Mouse (Mus musculus) fibroblast of lung, adult 2 months (primary cell): ENCODE results near the gene 5730522E02Rik.

Experiments
- DNase-seq: peaks from one replicate; pipeline ENCODE4 v3.0.0-alpha.2; 2011; ENCODE audit warnings: low read depth

The 5730522E02Rik gene

DNA sequence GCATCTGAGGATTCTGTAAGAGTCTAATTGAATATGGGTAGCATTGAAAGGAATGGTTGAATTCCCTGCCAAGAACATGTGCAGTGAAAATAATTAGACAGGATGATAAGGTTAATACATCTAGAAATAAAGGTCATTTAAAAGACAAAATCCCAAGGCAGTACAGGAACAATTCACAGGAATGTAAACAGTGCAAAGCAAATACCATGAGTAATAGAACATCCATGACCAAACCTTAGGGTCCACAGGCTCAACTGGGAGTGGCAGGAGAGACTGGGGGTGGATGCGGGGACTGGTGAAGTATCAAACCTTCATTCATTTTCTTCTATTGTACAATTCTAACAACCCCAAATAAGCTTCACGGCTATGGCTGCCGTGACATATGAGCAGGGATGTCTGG lies 536.4 kb downstream of the 5730522E02Rik start:
- DNase-seq = no peak

DNA sequence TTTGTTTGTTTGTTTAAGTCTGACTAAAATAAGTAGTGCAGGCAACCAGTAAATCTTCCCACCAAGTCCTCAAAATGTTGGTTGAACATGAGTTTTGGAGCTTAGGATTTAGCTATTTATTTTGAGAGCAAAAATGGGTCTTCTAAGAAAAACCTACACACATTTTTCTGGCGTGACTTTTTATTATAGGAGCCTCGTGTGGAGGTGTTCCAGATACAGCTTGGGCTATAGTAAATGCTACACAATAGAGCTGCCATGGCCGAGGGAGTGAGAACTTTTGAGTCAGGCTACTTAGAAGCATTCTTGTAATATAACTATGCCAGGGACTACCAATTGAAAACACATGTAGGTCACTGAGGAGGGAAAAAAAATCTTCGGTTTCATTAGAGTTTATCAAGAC lies 540.5 kb downstream of the 5730522E02Rik start:
- no peak for DNase-seq

DNA sequence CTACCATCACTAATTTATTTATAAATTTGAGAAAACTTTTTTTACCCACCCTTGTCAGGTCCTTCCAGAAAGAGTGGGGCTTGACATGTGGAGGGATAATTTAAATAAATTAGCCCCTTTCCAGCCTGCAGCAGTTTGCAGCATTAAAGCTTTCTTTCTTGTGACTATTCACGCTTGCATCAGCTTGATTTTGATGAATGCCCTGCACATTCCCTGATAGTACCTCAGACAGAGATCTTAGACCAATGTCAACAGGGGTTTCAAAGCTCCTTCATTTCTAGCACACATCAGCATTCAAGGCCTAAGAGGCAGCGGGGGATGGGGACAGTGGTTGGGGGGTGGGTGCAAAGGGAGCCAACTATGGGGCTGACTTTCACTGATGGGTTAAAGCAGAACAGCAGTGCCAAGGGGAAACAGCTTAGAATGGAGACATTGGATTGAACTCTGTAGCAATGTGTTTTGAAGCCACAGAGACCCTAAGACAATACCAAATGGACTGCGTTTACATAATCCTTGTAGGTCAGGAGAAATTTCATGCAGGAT lies 545.9 kb downstream of the 5730522E02Rik start:
- no peak for DNase-seq

DNA sequence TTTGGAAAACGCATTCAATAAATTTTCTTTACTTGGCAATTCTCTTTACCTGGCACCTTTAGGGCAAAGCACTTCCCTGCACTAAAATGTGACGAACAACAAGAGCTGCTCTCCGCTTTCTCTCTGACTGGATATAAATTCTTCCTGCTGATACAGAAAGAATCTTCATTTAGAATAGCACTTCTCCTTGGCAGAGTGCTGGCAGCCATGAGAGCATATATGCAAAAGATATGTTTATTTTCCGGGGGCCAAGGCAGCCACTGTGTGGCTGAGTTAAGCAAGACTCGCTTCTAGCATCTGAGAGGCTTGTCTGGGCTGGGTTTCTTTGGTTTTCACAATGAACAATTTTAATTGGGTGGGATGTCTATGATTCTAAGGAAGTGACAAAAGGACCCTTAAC lies 564.3 kb downstream of the 5730522E02Rik start:
- DNase-seq = no peak

DNA sequence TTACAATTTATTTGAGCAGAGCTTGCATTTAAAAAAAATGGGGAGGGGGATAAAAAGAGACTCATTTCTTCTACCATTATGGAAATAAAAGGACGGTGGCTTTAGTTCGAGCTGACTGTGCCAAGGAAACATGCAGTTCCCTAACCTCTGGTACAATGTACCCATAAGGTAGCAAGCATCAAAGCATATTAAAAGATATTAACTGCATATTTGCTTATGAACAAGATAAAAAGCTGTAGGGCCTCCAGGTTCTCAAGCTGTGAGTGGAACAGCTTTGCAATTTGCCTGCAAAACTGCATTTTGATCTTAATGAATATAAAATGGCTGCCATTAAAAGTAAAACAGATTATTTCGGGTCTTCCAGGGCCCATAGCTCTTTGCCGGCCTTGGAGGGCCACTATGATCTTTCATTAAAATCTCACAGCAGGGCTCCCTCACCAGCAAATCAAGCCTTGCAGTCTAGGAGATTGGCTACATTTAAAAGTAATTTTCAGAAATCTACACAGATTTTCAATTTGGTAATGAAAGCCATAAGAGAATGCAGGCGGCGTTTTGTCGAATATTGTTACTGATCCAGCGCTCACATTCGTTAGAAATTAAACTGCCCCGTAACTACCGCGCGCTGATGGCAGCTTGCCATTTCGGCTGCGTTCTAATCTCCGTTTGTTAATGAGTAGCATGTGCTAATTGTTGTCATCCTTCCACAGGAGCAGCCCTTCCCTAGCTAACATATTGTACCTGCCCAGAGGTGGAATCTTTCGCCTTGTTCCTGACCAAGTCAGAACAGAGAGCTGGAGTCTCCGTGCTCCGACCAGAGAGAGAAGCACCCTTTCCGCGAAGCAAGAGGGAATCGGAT lies 565.6 kb downstream of the 5730522E02Rik start:
- no peak for DNase-seq

DNA sequence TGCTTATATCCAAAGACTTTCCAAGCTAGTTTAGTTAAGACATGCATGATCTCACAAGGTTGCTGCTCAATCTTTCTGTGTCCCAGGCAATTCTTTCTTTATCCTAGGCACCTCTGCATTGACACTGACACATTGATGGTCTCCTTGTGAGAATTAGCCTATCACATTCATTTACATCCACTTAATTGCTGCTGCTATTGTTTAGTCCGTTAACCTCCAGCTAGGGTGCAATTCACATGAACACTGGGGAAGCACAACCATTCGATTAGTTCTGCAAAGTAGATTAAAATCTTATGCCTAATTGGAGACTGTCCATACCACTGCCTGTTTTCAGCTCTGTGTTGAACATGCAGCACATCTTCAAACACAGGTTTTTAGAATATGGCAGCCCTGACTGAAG lies 603.7 kb downstream of the 5730522E02Rik start:
- DNase-seq = no peak

DNA sequence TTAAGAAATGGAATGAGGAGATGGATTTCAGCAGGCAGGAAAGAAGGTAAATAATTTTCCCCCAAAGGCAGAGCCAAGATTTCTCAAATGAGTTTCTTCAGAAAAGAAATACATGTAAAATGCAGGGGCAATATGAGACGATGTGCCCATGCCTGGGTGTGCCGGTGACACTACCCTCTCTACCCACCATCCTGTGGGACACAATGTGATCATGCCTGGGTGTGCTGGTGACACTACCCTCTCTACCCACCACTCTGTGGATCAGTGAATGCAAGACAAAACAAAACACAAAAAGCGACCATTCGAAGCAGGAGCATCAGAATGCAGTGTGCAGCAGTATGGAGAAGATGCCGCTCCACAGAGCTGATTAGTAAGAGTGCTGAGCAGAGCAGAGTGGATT lies 610.5 kb downstream of the 5730522E02Rik start:
- no peak for DNase-seq

DNA sequence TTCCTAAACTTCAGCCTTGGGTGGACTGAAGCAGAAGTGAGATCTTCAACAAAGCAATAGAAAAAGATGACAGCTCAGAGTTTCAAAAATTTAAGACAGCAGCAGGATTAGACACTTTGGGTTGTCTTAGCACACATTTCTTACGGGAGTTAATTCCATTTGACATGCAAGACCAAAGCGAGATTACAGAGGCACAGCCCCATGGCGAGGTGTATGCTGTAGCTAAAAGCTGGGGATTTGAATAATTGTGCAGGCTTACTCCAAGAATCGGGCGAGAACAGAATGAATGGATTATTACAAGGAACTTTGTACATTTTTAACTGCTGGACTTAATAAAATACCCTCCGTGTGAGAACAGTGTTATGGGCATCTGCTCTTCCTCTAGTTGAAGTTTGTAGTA lies 615.3 kb downstream of the 5730522E02Rik start:
- no peak for DNase-seq

DNA sequence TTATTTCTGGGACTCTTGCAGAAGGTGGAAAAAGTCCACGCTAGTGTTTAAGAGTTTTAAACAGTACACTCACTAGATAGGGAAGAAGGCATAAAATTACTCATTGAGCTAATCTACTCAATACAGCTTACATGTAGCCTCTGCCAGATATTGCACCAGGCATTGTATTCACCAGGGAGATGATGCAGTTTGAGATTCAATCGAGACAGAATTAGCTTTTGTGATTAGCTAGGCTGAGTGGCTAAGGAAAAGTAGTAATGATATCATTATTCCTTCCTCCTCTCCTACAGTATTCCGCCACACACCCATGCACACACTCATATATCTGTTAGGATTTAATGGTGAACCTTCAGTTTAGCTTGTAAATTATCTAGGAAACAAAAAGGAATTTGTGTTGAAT lies 615.8 kb downstream of the 5730522E02Rik start:
- DNase-seq = no peak

DNA sequence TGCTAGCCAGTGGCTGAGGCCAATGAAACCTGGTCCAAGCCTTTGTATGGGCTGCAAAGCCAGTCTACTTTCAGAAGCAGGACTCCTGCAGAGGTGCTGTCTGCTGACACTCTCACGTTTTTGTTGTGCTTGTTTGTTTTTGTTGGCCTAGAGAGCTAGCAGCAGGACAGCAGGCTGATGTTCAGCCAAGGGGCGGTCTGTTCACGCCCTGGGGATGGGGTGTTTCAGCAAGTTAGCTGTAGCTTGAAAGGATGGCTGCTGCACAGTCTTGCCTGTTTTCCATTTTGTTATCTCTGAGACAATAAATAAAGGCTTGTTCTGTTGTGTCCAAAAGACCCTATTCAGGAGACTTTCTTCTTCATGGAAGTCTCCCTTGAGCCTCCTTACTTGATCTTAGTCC lies 618.3 kb downstream of the 5730522E02Rik start:
- no peak for DNase-seq

DNA sequence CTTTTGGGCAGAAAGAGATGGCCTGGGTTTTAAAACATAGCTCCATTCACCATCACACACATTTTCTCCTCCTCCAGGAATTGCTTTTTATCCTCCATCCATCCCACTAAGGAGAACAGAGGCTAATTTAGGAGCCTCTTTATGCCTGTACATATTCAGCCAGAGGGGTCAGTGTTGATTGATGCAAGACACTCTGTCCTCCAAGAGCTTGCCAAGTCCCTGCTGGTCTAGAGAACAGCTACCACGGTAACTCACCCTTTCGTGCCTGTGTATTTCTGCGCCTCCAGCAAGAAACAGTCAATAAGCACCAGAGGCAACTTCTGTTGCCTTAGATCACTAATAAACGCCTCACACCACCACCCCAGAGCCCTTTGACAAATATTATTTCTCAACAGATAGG lies 620.3 kb downstream of the 5730522E02Rik start:
- no peak for DNase-seq

DNA sequence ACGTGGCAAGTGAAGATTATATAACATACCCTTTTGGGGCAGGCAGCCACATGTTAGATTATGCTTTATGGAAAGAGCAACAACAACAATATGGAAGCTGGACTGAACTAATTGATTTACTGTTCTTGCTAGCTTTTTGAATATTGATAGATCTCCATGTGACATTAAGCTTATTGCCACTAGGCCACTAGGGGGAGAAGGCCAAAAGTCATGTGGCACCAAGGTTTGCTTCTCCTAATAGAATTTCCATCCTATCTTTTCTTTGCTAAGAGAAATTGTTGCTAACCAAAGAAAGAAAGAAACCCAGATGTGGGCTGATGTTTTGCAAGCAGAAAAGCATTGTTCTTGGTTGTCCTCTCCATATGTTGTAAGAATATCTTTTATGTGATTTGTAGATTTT lies 621.1 kb downstream of the 5730522E02Rik start:
- DNase-seq = no peak

DNA sequence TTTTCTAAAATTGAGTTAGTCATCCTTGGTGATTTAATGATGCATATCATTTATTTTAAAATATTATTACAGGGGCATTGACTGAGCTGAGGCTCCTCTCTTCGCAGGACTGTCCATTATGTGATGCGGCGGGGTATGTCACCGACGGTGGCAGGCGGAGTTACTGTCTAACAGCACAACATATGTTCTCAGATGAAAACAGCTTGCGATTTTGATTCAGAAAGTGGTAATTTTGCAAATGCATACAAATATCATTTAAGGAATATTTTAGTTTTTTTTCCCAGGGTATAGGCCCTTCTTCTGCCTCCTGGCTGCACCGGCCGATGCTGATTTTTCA lies 636.5 kb downstream of the 5730522E02Rik start:
- no peak for DNase-seq

DNA sequence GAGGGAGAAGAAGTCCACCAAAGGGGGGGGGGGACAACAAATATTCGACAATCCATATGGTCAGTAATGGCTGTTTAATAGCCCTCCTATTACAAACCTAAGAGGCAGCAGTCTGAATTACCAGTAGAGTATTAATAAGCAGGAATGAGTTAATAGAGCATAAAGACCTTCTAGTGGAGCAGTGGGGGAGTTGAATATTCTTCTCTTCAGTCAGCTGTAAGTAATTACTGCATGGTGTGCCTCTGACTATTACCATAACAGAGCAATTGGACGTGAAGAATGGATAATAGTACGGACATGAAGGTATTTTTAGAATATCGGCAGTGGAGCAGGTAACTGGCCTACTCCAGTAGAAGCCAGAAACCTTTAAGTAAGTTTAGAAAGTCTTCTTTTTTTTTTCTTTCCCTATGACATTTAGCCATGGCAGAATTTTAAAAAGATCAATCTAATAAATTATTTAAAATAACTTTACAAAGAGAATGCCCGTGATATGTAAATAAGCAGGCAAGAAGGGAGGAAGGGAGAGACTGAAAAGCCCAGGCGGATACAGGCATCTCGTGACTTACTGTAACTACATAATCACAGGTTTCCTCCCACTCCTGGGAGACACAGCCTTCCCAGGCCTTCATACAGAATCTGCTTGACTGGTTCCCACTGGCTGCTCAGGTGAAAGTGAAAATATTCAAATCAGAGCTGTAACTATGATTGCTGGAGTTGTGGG lies 637.0 kb downstream of the 5730522E02Rik start:
- no peak for DNase-seq

DNA sequence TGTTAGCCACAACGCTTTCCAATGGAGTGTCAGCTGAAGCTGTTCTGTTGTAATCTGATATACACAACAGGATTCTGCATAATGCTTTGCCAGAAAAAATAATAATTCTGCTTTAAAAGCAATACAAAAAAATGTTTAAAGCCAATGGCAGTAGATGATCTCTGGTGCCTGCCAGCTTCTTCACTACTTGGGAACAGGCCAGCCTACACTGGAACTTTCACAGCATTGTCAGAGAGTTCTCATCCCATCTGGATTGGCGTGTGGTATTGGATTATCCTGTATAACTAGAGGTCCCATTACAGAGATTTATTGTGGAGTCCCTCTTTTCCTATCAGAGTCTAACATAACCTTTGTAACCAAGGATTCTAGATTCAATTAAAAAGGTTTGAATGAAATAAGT lies 639.2 kb downstream of the 5730522E02Rik start:
- no peak for DNase-seq
